Mouse (Mus musculus) ES-E14 (cell line): ENCODE measurements around the gene Cnpy4.

ENCODE experiments used
- HCFC1 ChIP-seq: IDR thresholded peaks from 2 replicates; pipeline ENCODE4 v1.6.1; 2012; ENCODE audit warnings: low read length, inconsistent platforms, borderline replicate concordance; ENCODE audit not compliant: insufficient read depth
- ZNF384 ChIP-seq: IDR thresholded peaks from 2 replicates; pipeline ENCODE4 v1.6.1; 2012; ENCODE audit warnings: low read depth, low read length, inconsistent platforms

GRCm38 (mm10) chr5:138229511-138229910 is 42.2 kb downstream of the Cnpy4 start:
- TF ChIP-seq HCFC1, result no peak
- no peak for TF ChIP-seq ZNF384
